Mouse (Mus musculus) embryonic facial prominence, embryonic 14.5 days (tissue): Measurements from ENCODE around the gene 2310033P09Rik. TPM values are rescaled to one million over a fixed set of nuclear protein-coding genes. Genes with fewer than 3 reads are reported as not detected.

Source experiments
- ATAC-seq: fragments of 200-750 bp; cut with Nextera tagmentation; 2 replicates; pipeline ENCODE4 v1.8.0; 2017; ENCODE audit warnings: low read depth, moderate number of reproducible peaks, moderate TSS enrichment
- DNase-seq: peaks from one replicate; pipeline ENCODE4 v3.0.0-alpha.2; 2015; ENCODE audit warnings: low spot score
- H3K27ac ChIP-seq: fragments of 300-500 bp; sonication (generic); replicated peaks from 2 replicates; pipeline ENCODE4 v1.5.1; 2014; ENCODE audit warnings: low read depth, mild to moderate bottlenecking, low read length, moderate library complexity
- H3K27me3 ChIP-seq: fragments of 300-500 bp; sonication (generic); replicated peaks from 2 replicates; pipeline ENCODE4 v1.6.1; 2014; ENCODE audit warnings: low read length; ENCODE audit not compliant: control insufficient read depth, insufficient read depth
- H3K36me3 ChIP-seq: fragments of 300-500 bp; sonication (generic); 2 replicates; pipeline ENCODE4 v1.6.1; 2014; ENCODE audit warnings: low read length, mixed read lengths; ENCODE audit not compliant: control insufficient read depth, insufficient read depth
- H3K4me1 ChIP-seq: fragments of 300-500 bp; sonication (generic); 2 replicates; pipeline ENCODE4 v1.6.1; 2014; ENCODE audit warnings: antibody characterized with exemption, low read length; ENCODE audit not compliant: control insufficient read depth, insufficient read depth
- H3K4me2 ChIP-seq: fragments of 300-500 bp; sonication (generic); 2 replicates; pipeline ENCODE4 v1.6.1; 2014; ENCODE audit warnings: low read depth, mild to moderate bottlenecking, low read length, moderate library complexity, mixed read lengths
- H3K4me3 ChIP-seq: fragments of 300-500 bp; sonication (generic); 2 replicates; pipeline ENCODE4 v1.5.1; 2014; ENCODE audit warnings: low read depth, mild to moderate bottlenecking, low read length
- H3K9ac ChIP-seq: fragments of 300-500 bp; sonication (generic); 2 replicates; pipeline ENCODE4 v1.6.1; 2014; ENCODE audit warnings: low read depth, mild to moderate bottlenecking, low read length, moderate library complexity, mixed read lengths
- H3K9me3 ChIP-seq: fragments of 300-500 bp; sonication (generic); 2 replicates; pipeline ENCODE4 v1.6.1; 2016; ENCODE audit warnings: low read length; ENCODE audit not compliant: control insufficient read depth
- WGBS: fragments of 180-500 bp; shearing (Covaris S2); extraction: QIAGEN DNeasy Blood & Tissue Kit; methylation state at CpG from one replicate; pipeline ENCODE4 v1.1.7; 2014; 5-methylcytosine and 5-hydroxymethylcytosine counted together
- polyA plus RNA-seq: library from polyadenylated mRNA; unstranded; fragments of >200 nt; fragmentation: Nextera tagmentation; extraction: Ambion mirVana; gene quantifications from 2 replicates; pipeline ENCODE4 v1.2.1, GENCODE M21; 2014

2310033P09Rik gene
- polyA plus RNA-seq, 1 experiment from 2014 or later, result 23.9 TPM

GRCm38 (mm10) chr11:59259647-59260046, 51.5 kb downstream of the 2310033P09Rik start:
- ATAC-seq (no peak), DNase-seq (no peak)
- Histone ChIP-seq H3K27me3 (peaks cover 19% of the 10 kb centered on the region), H3K27ac (no peak overlapping the region), H3K36me3 (no peaks in the 10 kb centered on the region), H3K4me3 (no peak overlapping the region), H3K9ac (no peak overlapping the region), H3K4me1 (peaks cover 8% of the 10 kb centered on the region; the same call in 1 of the 2 replicates), H3K9me3 (no peaks in the 10 kb centered on the region), H3K4me2 (no peak overlapping the region)
- 84% methylated on average over 7 of the region's 7 CpGs for WGBS

Other genes starting within 250 kb of the 2310033P09Rik start
- gene Trim11, start 230.2 kb upstream of the 2310033P09Rik start, polyA plus RNA-seq, result 19.2 and 23.0 TPM in 2 replicates
- gene Obscn, start 71.9 kb upstream of the 2310033P09Rik start, polyA plus RNA-seq, result 7.9 and 9.2 TPM in 2 replicates
- gene Iba57, start 44.6 kb upstream of the 2310033P09Rik start, polyA plus RNA-seq, result 2.5 and 3.1 TPM in 2 replicates
- 0.29 and 0.60 TPM in 2 replicates for gene Gjc2, start 25.1 kb upstream of the 2310033P09Rik start, polyA plus RNA-seq
- 114 and 126 TPM in 2 replicates for gene Guk1, start 16.1 kb upstream of the 2310033P09Rik start, polyA plus RNA-seq
- gene Mrpl55, start 5.8 kb upstream of the 2310033P09Rik start, polyA plus RNA-seq, result 81.9 and 89.3 TPM in 2 replicates
- gene Arf1, start 19.9 kb downstream of the 2310033P09Rik start, polyA plus RNA-seq, result 665 and 687 TPM in 2 replicates
- gene Wnt3a, start 82.4 kb downstream of the 2310033P09Rik start, polyA plus RNA-seq, result 0.77 and 0.78 TPM in 2 replicates
- gene Wnt9a, start 98.6 kb downstream of the 2310033P09Rik start, polyA plus RNA-seq, result 4.8 and 5.8 TPM in 2 replicates
- not detected in 2 replicates for gene Prss38, start 167.3 kb downstream of the 2310033P09Rik start, polyA plus RNA-seq
- 9.7 and 11.1 TPM in 2 replicates for gene Jmjd4, start 241.7 kb downstream of the 2310033P09Rik start, polyA plus RNA-seq
- 124 and 142 TPM in 2 replicates for gene Snap47, start 242.9 kb downstream of the 2310033P09Rik start, polyA plus RNA-seq